Mouse (Mus musculus) forebrain, embryonic 13.5 days (tissue): Measurements from ENCODE around the gene Ank3. TPM values are rescaled to one million over a fixed set of nuclear protein-coding genes. Genes with fewer than 3 reads are reported as not detected.

ENCODE experiments used
- ATAC-seq: fragments of 200-750 bp; cut with Nextera tagmentation; 2 replicates; pipeline ENCODE4 v1.8.0; 2017
- H3K27ac ChIP-seq: fragments of 300-500 bp; sonication (generic); 2 replicates; pipeline ENCODE4 v1.5.1; 2015; ENCODE audit warnings: inconsistent platforms, mild to moderate bottlenecking, moderate library complexity
- H3K27me3 ChIP-seq: fragments of 300-500 bp; sonication (generic); 2 replicates; pipeline ENCODE4 v1.6.1; 2015; ENCODE audit warnings: mild to moderate bottlenecking, inconsistent platforms
- H3K36me3 ChIP-seq: fragments of 300-500 bp; sonication (generic); 2 replicates; pipeline ENCODE4 v1.6.1; 2015; ENCODE audit warnings: mild to moderate bottlenecking, inconsistent platforms; ENCODE audit not compliant: poor library complexity, severe bottlenecking
- H3K4me1 ChIP-seq: fragments of 300-500 bp; sonication (generic); 2 replicates; pipeline ENCODE4 v1.6.1; 2015; ENCODE audit warnings: inconsistent platforms
- H3K4me2 ChIP-seq: fragments of 300-500 bp; sonication (generic); 2 replicates; pipeline ENCODE4 v1.6.1; 2015; ENCODE audit warnings: inconsistent platforms, mild to moderate bottlenecking, moderate library complexity
- H3K4me3 ChIP-seq: fragments of 300-500 bp; sonication (generic); 2 replicates; pipeline ENCODE4 v1.5.1; 2015; ENCODE audit warnings: mild to moderate bottlenecking, inconsistent platforms
- H3K9ac ChIP-seq: fragments of 300-500 bp; sonication (generic); 2 replicates; pipeline ENCODE4 v1.6.1; 2015; ENCODE audit warnings: mild to moderate bottlenecking, inconsistent platforms
- H3K9me3 ChIP-seq: fragments of 300-500 bp; sonication (generic); replicated peaks from 2 replicates; pipeline ENCODE4 v1.6.1; 2016; ENCODE audit warnings: inconsistent platforms
- WGBS: fragments of 180-500 bp; shearing (Covaris S2); methylation state at CpG from one replicate; pipeline ENCODE4 v1.1.7; 2015; 5-methylcytosine and 5-hydroxymethylcytosine counted together
- polyA plus RNA-seq: library from polyadenylated mRNA; unstranded; fragments of >200 nt; fragmentation: Nextera tagmentation; extraction: Ambion mirVana; gene quantifications from 2 replicates; pipeline ENCODE4 v1.2.1, GENCODE M21; 2015

Ank3 gene
- polyA plus RNA-seq, 1 experiment from 2014 or later = 63.5 TPM

DNA sequence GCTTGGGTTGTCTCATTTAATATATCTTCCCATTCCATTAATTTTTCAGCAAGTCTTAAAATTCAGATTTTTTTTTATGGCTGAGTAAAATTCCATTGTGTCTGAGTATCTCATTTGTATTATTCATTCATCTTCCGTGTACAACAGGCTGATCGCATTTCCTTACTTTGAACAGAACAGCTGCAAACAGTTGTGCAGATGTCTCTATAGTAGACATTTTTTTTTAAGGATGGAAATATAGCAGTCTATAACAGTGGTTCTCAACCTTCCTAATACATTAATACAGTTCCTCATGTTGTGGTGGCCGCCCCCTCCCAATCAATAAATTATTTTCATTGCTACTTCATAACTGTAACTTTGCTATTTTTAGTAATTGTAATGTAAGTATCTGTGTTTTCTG lies 212.7 kb downstream of the Ank3 start:
- Histone ChIP-seq H3K4me1 (0 out of 2 replicates have a peak, but pooled peaks cover 2% of the 10 kb centered on the region), H3K27ac (no peak overlapping the region), H3K9me3 (no peaks in the 10 kb centered on the region), H3K27me3 (no peaks in the 10 kb centered on the region), H3K36me3 (no peaks in the 10 kb centered on the region), H3K4me2 (no peak overlapping the region), H3K4me3 (no peak overlapping the region), H3K9ac (no peak overlapping the region)
- ATAC-seq = no peak
- 87% methylated on average over 3 of the region's 3 CpGs for WGBS

DNA sequence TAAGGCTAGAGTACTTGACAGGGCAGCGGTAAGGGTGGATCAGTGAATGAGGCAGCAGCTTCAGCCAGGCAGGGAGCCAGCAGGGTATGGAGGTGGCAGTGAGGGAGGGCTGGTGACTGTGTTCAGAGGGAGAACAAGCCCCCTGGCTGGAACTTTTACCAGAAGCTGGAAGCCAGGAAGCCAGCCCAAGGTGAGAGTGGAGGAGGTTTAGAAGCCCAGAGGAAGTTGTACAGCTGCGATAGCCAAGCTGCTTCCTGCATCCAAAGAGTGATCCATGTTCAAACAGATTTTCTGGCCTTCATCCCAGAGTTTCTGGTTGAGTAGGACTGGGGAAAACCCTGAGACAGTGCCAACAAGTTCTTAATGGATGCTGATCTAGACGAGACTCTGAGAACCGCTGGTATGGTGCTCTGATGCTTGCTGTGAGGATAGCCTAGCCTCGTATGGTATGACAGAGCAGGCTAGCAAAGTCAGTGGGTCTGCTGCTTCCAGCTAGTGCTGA lies 213.3 kb downstream of the Ank3 start:
- peak; percentile 61 for ATAC-seq
- Histone ChIP-seq H3K27me3 (no peaks in the 10 kb centered on the region), H3K4me3 (no peak overlapping the region), H3K27ac (no peak overlapping the region), H3K9ac (no peak overlapping the region), H3K4me1 (no peaks in the 10 kb centered on the region), H3K36me3 (no peaks in the 10 kb centered on the region), H3K4me2 (no peak overlapping the region), H3K9me3 (no peaks in the 10 kb centered on the region)
- WGBS = 73% methylated on average over 5 of the region's 5 CpGs

DNA sequence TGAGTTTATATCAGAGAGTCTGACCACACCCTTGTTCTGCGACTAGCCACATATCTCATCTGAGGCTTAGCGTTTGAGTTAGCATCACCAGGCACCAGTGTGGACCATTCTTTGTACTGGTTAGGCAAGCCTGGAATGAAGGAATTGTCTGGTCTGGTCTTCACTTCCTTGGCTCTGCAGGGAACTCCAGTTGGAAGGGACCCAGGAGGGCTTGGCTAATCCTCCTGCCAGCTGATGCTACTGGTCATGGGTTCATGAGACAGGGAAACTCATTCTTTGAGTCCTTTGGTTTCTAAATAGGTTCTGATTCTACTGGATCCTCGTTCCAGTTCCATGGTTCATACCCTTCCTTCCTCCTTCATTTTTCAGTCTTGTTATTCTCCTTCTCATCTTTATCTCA lies 218.4 kb downstream of the Ank3 start:
- no peak for ATAC-seq
- WGBS = 89% methylated on average over 3 of the region's 3 CpGs

DNA sequence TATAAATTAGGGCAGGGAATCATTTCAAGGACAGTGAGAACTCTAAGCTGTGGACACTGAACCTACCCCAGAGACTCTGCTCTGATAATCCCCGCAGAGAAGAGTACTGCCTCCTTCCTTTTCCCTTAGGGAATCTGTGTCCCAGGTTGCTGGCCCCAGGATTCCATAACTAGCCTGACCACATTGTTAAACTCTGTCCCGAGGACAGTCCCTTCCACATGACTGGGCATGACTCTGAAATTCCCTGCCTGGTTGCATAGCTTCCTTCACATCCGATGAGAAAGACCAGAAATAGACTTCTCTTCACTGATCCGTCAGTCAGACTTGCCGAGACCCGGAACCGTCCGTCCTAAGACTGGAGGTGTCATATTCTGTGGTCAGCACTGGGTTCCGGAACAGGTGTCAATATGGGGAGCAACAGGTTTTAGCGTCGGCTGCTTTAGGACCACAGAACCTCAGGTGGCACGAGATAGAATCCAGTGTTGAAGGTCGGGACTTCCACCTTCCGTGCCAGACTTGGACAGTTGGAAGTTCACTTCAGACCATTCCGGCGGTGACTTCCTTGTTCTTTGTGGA lies 219.1 kb downstream of the Ank3 start:
- H3K9ac ChIP-seq = no peak overlapping the region
- H3K9me3 ChIP-seq = no peaks in the 10 kb centered on the region
- H3K4me1 ChIP-seq = no peaks in the 10 kb centered on the region
- H3K27me3 ChIP-seq = no peaks in the 10 kb centered on the region
- no peak overlapping the region for H3K4me3 ChIP-seq
- no peak overlapping the region for H3K4me2 ChIP-seq
- H3K27ac ChIP-seq = no peak overlapping the region
- no peaks in the 10 kb centered on the region for H3K36me3 ChIP-seq
- WGBS = 90% methylated on average over 16 of the region's 16 CpGs
- ATAC-seq = no peak

More for the DNA sequence above, 218.4 kb downstream of the Ank3 start:
- no peaks in the 10 kb centered on the region for H3K9me3 ChIP-seq
- H3K4me1 ChIP-seq = no peaks in the 10 kb centered on the region
- H3K27me3 ChIP-seq = no peaks in the 10 kb centered on the region
- no peak overlapping the region for H3K27ac ChIP-seq
- no peak overlapping the region for H3K4me2 ChIP-seq
- H3K36me3 ChIP-seq = no peaks in the 10 kb centered on the region
- H3K4me3 ChIP-seq = no peak overlapping the region
- no peak overlapping the region for H3K9ac ChIP-seq

DNA sequence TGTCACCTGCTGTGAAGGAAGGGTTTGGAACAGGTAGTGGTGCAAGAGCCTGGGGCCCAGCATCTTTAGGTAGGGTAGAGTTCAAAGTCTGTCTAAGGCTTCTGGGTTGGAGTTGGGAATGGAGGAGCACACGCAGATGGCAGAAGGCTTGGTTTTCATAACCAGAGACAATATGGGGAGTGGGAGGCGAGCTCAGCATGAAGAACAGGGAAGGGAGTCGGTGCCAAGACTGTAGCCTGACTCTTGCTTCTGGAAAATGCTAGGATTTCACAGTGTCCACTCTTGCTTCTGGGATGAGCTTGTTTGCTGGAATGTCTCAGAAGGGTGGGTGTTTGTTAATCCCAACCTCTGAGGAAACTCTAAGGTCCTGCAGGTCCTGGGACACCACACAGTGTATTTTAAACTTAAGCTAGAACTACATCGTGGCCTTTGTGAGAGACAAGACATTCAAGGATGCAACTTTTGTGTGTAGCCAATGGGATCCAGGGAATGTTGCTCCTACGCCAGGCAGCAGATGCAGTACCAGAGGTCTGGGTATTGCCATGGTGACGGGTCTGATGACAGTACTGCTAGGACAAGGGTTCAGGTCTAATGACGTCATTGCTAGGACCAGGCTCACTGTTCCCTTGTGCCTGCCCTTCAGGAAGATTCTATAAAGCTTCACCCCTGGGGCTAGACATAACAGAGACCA lies 222.3 kb downstream of the Ank3 start:
- Histone ChIP-seq H3K4me3 (no peak overlapping the region), H3K27me3 (no peaks in the 10 kb centered on the region), H3K27ac (no peak overlapping the region), H3K36me3 (no peaks in the 10 kb centered on the region), H3K9ac (no peak overlapping the region), H3K9me3 (no peaks in the 10 kb centered on the region), H3K4me2 (no peak overlapping the region), H3K4me1 (no peaks in the 10 kb centered on the region)
- ATAC-seq = no peak
- 83% methylated on average over 7 of the region's 7 CpGs for WGBS

DNA sequence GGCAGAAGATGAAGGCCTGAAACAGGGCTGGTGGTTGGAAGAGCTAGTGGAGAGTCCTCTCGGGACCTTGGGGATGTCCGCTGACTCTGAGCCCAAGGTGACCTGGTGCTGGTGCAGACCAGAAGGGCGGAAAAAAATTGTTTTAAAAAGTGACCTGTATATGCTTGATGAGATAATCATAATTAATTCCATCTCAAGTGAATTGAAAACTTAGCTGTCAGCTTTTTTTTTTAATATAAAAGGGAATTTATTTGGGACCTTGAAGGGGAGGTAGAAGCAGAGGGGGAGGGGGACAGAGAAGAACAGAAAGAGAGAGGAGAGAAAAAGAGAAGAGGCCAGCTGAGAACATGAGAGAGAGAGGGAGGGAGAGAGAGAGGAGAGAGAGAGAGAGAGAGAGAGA lies 229.2 kb downstream of the Ank3 start:
- no peak overlapping the region for H3K27ac ChIP-seq
- no peaks in the 10 kb centered on the region for H3K36me3 ChIP-seq
- ATAC-seq = no peak
- H3K4me1 ChIP-seq = peaks cover 10% of the 10 kb centered on the region
- no peak overlapping the region for H3K9ac ChIP-seq
- WGBS = 87% methylated on average over 3 of the region's 3 CpGs
- H3K4me2 ChIP-seq = no peak overlapping the region
- no peak overlapping the region for H3K4me3 ChIP-seq
- no peaks in the 10 kb centered on the region for H3K27me3 ChIP-seq
- no peaks in the 10 kb centered on the region for H3K9me3 ChIP-seq

DNA sequence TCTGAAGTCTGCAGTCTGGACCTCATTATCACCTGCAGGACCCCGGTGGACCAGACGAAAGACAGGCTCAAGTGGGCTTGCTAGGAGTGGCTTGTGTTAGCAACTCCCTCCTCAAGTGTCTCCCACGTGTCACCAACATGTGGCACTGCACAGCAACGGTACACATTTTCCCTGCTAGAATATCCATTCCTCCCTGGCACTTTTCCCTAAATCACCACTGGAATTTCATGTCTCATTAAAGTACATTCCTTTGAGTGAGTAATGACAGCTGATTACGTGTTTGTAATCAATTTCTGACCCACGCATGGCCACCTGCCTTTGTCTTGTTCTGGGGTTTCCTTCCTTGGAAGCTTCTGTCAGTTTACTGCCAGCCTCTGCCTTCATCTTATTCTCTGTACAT lies 230.2 kb downstream of the Ank3 start:
- H3K36me3 ChIP-seq = no peaks in the 10 kb centered on the region
- no peak overlapping the region for H3K9ac ChIP-seq
- WGBS = 75% methylated on average over 6 of the region's 6 CpGs
- H3K4me2 ChIP-seq = no peak overlapping the region
- no peaks in the 10 kb centered on the region for H3K9me3 ChIP-seq
- no peak overlapping the region for H3K4me3 ChIP-seq
- ATAC-seq = no peak
- peaks cover 10% of the 10 kb centered on the region for H3K4me1 ChIP-seq
- no peak overlapping the region for H3K27ac ChIP-seq
- no peaks in the 10 kb centered on the region for H3K27me3 ChIP-seq

DNA sequence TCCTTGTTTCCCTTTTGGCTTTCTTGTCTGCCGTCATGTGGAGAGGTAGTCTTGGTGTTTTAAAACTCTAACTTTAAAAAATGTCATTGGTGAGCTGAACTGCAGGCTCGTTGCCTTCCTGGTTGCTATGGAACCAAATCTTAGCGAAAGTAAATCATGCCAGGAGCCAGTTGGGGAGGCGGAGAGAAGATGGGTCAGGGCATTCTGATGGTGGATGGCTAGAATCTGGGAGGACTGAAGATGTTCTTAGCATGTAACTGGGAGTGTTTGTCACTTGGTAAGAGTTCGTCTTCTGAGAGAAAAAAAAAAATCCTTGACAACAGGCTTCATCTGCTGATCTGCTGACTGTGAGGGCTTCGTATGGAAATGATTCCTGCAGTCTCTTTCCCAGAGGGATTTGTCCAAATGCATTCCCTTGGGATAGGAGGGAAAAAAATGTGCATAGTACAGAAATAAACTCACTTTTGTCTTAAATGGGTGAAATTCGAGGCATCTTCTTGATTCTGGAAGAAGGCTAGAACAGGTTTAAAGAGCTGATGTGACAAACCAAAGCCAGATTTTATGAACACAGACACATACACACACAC lies 232.3 kb downstream of the Ank3 start:
- H3K4me2 ChIP-seq = no peak overlapping the region
- H3K4me1 ChIP-seq = peaks cover 25% of the 10 kb centered on the region
- ATAC-seq = no peak
- H3K9me3 ChIP-seq = no peaks in the 10 kb centered on the region
- H3K4me3 ChIP-seq = no peak overlapping the region
- H3K9ac ChIP-seq = no peak overlapping the region
- H3K36me3 ChIP-seq = no peaks in the 10 kb centered on the region
- no peaks in the 10 kb centered on the region for H3K27me3 ChIP-seq
- no peak overlapping the region for H3K27ac ChIP-seq
- WGBS = 52% methylated on average over 7 of the region's 7 CpGs

DNA sequence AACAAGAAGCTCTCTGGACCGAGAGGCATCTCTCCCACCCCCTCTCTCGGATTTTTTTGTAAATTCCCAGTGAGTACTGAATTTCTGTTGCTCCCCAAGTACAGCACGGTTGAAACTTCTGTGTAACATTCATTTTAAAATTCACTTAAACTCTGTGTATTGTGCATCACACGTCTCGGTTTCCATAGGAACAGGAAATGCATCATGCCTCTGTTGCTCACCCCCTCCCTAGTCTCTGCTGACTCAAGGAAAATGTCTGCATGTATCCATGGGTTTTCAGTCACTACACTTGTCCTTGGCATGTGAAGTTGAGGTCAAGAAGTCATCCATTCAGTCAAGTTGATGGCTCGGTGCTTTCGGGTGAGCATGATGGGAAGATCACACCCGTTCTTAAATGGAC lies 234.3 kb downstream of the Ank3 start:
- Histone ChIP-seq H3K9me3 (no peaks in the 10 kb centered on the region), H3K9ac (no peak overlapping the region), H3K4me2 (no peak overlapping the region), H3K27me3 (no peaks in the 10 kb centered on the region), H3K27ac (no peak overlapping the region), H3K36me3 (no peaks in the 10 kb centered on the region), H3K4me3 (no peak overlapping the region), H3K4me1 (peaks cover 34% of the 10 kb centered on the region)
- no peak for ATAC-seq
- WGBS = 90% methylated on average over 8 of the region's 8 CpGs

DNA sequence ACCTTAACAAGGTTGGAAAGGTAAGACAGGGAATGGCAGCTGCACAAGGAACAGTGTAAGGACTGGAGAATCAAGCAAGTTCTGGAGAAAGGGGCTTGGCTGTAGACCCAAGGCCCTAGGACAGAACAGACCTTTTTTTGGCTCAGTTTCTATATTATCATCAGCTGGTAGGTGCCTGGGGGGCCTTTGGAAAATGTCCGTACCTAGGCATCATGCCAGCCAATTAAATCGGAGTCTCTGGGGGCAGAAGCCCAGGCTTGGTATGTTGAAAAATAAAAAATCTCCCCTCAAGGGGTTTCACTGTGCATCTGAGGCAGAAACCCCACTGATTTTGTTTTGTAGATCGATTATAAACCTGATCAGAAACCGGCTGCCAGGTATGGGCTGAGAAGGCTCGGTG lies 236.3 kb downstream of the Ank3 start:
- WGBS = 70% methylated on average over 5 of the region's 5 CpGs
- H3K4me2 ChIP-seq = peak overlapping the region; percentile 9; the same call in 1 of the 2 replicates
- no peak overlapping the region for H3K9ac ChIP-seq
- H3K4me1 ChIP-seq = peaks cover 40% of the 10 kb centered on the region
- H3K9me3 ChIP-seq = no peaks in the 10 kb centered on the region
- H3K27me3 ChIP-seq = no peaks in the 10 kb centered on the region
- ATAC-seq = no peak
- peak overlapping the region; percentile 73 for H3K27ac ChIP-seq
- H3K4me3 ChIP-seq = no peak overlapping the region
- no peaks in the 10 kb centered on the region for H3K36me3 ChIP-seq

DNA sequence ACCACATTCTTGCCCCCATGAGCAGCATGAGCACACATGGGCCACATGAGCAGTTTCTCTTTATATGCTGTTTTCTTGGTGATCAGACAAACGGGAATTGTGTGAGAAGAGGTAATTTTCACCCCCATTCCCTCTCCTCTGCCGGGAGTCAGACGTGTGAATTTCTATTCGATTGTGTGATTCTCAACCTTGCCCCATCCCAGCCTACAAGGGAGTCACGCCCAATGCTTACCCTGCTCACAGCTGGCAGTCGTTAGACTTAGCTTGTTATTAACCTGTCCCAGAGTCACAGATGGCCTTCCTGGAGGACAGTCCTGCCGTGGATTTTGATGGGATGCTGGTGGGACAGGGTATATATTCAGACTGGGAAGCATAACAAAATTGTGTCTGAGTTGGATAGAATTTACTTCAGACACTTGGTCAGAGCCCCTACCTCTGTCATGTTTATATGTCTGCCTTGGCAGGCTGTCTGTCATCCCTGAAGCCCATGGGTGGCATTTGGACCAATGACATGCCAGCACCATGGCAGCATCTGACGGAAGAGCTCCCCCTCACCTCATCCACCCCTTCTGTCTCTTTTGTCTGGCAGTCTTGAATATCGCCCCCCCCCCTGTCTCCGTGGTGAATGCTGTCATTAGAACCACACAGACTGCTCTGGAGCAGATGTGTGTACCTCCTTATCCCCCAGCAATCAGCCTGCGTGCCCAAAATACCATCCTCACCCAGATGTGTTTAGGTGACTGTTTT lies 237.5 kb downstream of the Ank3 start:
- no peaks in the 10 kb centered on the region for H3K36me3 ChIP-seq
- 47% methylated on average over 11 of the region's 11 CpGs for WGBS
- H3K4me2 ChIP-seq = no peak overlapping the region
- no peak overlapping the region for H3K4me3 ChIP-seq
- peak overlapping the region; percentile 73 for H3K27ac ChIP-seq
- H3K9me3 ChIP-seq = no peaks in the 10 kb centered on the region
- peaks cover 31% of the 10 kb centered on the region for H3K4me1 ChIP-seq
- ATAC-seq = peak; percentile 52
- no peaks in the 10 kb centered on the region for H3K27me3 ChIP-seq
- no peak overlapping the region for H3K9ac ChIP-seq

DNA sequence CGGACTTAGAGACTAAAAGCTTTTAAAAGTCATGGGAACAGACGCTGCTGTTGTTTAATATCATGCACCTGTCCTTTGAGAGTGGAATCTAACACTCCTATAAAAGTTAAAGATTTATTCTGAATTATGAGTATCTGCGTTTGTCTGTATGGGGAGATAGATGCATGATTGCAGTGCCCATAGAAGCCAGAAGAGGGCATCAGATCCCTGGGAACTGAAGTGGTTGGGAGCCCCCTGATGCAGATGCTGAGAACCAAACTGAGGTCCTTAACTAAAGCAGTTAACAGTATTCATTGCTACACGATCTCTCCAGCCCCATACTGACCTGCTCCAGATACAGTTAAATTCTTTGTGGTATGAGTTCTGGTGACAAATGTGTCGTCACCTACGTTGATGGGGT lies 240.6 kb downstream of the Ank3 start:
- no peaks in the 10 kb centered on the region for H3K9me3 ChIP-seq
- no peak overlapping the region for H3K27ac ChIP-seq
- H3K27me3 ChIP-seq = no peaks in the 10 kb centered on the region
- H3K4me2 ChIP-seq = no peak overlapping the region
- H3K4me1 ChIP-seq = peaks cover 30% of the 10 kb centered on the region
- H3K36me3 ChIP-seq = no peaks in the 10 kb centered on the region
- H3K9ac ChIP-seq = no peak overlapping the region
- no peak for ATAC-seq
- 94% methylated on average over 6 of the region's 6 CpGs for whole genome bisulfite sequencing
- H3K4me3 ChIP-seq = no peak overlapping the region
